Mouse (Mus musculus): ENCODE measurements around the gene Defa2.
"Not testable (repeated sequence)": the region's sequence is repeated elsewhere in the genome, so short reads cannot be mapped to it uniquely, and the experiment has no call there.

Gene Defa2

DNA sequence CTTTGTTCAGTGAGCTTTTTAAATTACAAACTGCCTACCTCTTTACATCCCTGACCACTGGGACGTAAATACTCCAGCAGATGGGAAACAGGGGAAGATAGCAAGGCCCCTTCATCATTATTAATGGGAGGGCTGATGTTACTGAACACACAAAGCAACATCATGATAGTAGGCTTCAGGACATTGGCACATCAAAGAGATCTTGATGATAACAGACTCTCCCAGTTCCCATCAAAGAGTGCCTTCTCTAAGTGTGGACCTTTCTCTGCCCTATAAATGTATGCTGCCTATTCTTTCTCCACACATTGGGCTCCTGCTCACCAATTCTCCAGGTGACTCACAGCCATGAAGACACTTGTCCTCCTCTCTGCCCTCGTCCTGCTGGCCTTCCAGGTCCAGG is at the start of gene Defa2:
Defa2 (plus strand) TSS at position 301 of the 400 bp plus-strand sequence.
- not testable (repeated sequence) for DNase-seq

DNA sequence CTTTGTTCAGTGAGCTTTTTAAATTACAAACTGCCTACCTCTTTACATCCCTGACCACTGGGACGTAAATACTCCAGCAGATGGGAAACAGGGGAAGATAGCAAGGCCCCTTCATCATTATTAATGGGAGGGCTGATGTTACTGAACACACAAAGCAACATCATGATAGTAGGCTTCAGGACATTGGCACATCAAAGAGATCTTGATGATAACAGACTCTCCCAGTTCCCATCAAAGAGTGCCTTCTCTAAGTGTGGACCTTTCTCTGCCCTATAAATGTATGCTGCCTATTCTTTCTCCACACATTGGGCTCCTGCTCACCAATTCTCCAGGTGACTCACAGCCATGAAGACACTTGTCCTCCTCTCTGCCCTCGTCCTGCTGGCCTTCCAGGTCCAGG is 13.2 kb downstream of the Defa2 start, which contains the start of gene Defa33:
Defa33 (plus strand) TSS at position 301 of the 400 bp plus-strand sequence.
- DNase-seq: not testable (repeated sequence)

DNA sequence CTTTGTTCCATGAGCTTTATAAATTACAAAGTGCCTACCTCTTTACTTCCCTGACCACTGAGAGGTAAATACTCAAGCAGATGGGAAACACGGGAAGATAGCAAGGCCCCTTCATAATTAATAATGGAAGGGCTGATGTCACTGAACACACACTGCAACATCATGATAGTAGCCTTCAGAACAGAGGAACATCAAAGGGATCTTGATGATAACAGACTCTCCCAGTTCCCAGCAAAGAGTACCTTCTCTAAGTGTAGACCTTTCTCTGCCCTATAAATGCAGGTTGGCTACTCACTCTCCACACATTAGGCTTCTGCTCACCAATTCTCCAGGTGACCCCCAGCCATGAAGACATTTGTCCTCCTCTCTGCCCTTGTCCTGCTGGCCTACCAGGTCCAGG is 48.8 kb downstream of the Defa2 start, which contains the start of gene Defa36:
Defa36 (plus strand) TSS at position 301 of the 400 bp plus-strand sequence.
- not testable (repeated sequence) for DNase-seq
